Mouse (Mus musculus) lung, adult 2 months (tissue): Measurements from ENCODE around the gene Cdk7. TPM values are rescaled to one million over a fixed set of nuclear protein-coding genes. Genes with fewer than 3 reads are reported as not detected.

Experiments
- DNase-seq: peaks from one replicate; pipeline ENCODE4 v3.0.0; 2022
- H3K4me1 ChIP-seq: fragments of 200-500 bp; 2 replicates; pipeline ENCODE4 v1.6.1; 2011; ENCODE audit warnings: low read length; ENCODE audit not compliant: control insufficient read depth, insufficient read depth
- H3K4me3 ChIP-seq: fragments of 200-500 bp; replicated peaks from 2 replicates; pipeline ENCODE3; 2011; ENCODE audit warnings: low read depth, mild to moderate bottlenecking, control low read depth, low read length; ENCODE audit errors: extremely low read depth
- CTCF ChIP-seq: fragments of 200-500 bp; IDR thresholded peaks from 2 replicates; pipeline ENCODE4 v1.5.1; 2011; ENCODE audit warnings: mild to moderate bottlenecking, low read length, control low read depth; ENCODE audit not compliant: insufficient read depth
- POLR2A ChIP-seq: fragments of 200-500 bp; IDR thresholded peaks from 2 replicates; pipeline ENCODE4 v1.6.1; 2011; ENCODE audit warnings: low read depth, mild to moderate bottlenecking, control low read depth, low read length, borderline replicate concordance; ENCODE audit errors: extremely low read depth
- WGBS: fragments of 180-500 bp; shearing (Covaris S2); methylation state at CpG from one replicate; pipeline ENCODE4 v1.1.7; 2018; 5-methylcytosine and 5-hydroxymethylcytosine counted together
- polyA plus RNA-seq: library from polyadenylated mRNA; depleted of rRNA; stranded (reverse); fragments of >200 nt; gene quantifications from 2 replicates; pipeline ENCODE4 v1.2.3, GENCODE M21; 2012; rRNA removed

The Cdk7 gene
- polyA plus RNA-seq: 8.9 and 12.8 TPM in 2 replicates

DNA sequence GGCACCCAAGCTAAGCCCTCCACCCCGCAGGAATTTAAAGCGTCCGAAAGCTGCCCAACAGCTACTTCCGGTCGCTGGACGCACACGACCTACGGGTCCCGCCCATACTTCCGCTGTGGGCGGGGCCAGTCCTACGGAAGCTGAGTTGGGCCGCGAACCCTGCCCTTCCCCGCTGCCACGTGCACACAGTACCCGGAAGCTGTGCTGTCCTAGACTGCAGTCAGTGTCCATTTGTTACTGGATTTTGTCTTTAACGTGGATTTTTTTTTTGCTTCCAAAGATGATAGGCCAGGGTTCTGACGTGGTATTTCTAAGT, at the start of gene Cdk7:
TSS of gene Cdk7 (minus strand) at position 79 of the 316 bp plus-strand sequence.
- Histone ChIP-seq H3K4me3 (peak within 1 kb of the TSS; percentile 69), H3K4me1 (peaks cover 3% of the 10 kb centered on the region; the same call in 1 of the 2 replicates)
- under 1% methylated on average over 19 of the region's 19 CpGs for WGBS
- DNase-seq: peak; percentile 91
- TF ChIP-seq POLR2A: peak; percentile 69; the same call in 1 of the 2 replicates
- no peak for TF ChIP-seq CTCF

DNA sequence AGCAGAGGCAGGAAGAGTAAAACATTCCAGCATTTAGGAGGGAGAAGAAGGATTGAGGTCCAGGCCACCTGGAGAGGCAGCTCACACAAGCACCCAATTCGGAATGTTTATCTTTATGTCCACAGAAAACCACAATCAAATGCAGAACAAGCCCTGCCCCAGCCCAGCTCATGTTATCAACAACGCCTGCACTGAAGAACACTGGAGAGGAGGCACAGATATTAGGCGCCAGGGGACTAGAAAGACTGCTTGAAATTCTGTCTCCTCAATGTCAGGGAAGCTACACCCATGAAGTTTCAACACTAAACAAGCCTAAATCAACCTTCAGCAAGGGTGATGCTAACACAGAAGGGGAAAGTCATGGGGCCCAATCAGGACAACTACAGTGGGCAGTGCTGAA, 46.8 kb upstream of the Cdk7 start:
- WGBS: 61% methylated on average over 3 of the region's 3 CpGs
- TF ChIP-seq CTCF: no peak
- no peak for TF ChIP-seq POLR2A
- DNase-seq: no peak
- Histone ChIP-seq H3K4me1 (peaks cover 2% of the 10 kb centered on the region; the same call in 1 of the 2 replicates), H3K4me3 (no peak overlapping the region)

DNA sequence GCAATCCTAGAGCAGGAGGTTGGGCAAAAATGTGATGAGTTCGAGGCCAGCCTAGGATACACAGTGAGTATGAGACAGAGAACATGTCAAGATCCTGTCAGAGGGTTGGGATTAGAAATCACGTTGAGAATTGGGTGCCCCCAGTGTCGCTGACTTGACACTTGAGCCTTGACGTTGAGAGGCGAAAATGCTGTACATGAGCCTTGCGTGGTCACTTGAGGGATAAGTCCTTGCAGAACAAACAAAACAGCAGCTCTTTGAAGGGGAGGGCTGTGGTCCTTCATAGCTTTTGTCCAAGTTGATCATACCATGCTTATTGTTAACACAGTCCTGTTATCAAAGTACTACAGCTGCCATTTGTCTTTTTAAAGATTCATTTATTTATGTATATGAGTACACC, 46.0 kb upstream of the Cdk7 start:
- no peak for DNase-seq
- Histone ChIP-seq H3K4me1 (peaks cover 2% of the 10 kb centered on the region; the same call in 1 of the 2 replicates), H3K4me3 (no peak overlapping the region)
- TF ChIP-seq CTCF (no peak), POLR2A (no peak)
- 55% methylated on average over 6 of the region's 6 CpGs for WGBS

DNA sequence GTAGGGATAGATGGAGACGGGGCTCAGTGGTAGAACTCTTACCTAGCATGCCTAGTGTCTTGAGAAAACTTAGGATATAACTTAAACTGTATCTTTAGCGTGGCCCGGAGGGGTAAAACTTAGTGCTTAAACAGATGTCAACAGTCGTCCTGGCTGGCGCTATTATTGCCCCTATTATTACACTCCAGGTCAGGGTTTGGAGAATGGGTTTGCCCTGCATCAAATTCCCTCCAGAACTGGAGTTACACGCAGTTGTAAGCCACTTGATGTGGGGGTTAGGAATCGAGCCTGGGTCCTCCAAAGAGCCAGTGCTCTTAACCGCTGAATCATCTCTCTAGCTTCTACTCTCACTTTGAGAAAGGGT, 45.3 kb upstream of the Cdk7 start:
- no peak for DNase-seq
- TF ChIP-seq CTCF (no peak), POLR2A (no peak)
- 8% methylated on average over 8 of the region's 8 CpGs for WGBS
- Histone ChIP-seq H3K4me1 (peaks cover 2% of the 10 kb centered on the region; the same call in 1 of the 2 replicates), H3K4me3 (peak overlapping the region; percentile 67)

DNA sequence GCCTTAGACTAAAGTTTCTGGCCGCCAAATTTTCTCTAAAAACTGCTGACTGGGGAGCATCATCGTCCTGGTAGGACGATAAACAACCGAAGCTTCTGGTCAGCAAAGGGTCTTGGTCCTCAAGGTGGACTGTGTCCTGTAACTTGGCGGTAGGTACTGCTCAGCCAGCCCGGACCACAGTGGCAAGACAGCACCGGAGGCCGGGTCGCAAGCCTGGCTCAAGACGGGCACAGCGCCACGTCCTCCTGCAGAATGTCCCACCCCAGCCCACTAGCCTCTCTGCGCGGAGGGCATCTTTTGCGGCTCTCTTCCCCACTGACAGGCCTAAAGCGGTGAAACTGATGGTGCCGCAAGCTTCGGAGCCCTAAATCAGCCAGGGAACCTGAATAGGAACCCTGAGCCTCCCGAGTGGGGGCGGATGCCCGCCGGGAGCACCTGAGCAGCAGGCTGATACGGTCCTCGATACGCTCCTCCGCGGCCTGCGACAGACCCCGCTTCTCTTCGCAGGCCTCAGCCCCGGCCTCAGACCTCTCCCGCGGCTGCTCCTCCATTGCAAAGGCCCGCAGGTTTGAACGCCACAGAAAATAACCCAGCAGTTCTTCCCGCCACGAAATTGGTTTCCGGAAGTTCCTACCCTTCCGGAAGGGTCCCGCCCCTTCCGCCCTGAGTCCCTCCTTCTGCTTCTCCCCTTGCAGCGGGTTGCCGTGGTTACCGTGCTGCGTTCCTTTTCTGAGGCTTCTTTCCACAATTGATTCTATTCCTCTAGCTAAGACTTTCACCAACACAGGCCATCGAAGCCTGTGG, 44.7 kb upstream of the Cdk7 start, which contains the start of gene Cenph:
TSS of gene Cenph (minus strand) at position 648 of the 804 bp plus-strand sequence.
- DNase-seq: peak; percentile 80
- Histone ChIP-seq H3K4me3 (peak within 1 kb of the TSS; percentile 67), H3K4me1 (peaks cover 2% of the 10 kb centered on the region; the same call in 1 of the 2 replicates)
- under 1% methylated on average over 46 of the region's 46 CpGs for WGBS
- TF ChIP-seq CTCF: no peak
- peak; percentile 30; the same call in 1 of the 2 replicates for TF ChIP-seq POLR2A

DNA sequence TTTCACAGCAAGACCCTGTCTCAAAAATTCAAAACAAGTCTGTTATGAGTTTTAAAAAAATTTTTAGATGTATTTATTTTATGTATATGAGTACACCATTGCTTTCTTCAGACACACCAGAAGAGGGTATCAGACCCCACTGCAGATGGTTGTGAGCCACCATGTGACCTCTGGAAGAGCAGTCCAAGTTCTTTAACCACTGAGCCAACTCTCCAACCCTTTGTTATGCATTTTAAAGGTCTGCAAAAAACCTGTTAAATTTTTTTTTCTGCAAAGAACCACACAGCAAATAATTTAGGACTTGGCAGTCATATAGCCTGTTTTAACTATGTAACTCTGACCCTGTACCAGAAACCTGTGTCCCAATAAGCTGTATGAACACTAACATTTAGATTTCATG, 44.0 kb upstream of the Cdk7 start:
- H3K4me1 ChIP-seq: peaks cover 2% of the 10 kb centered on the region; the same call in 1 of the 2 replicates
- H3K4me3 ChIP-seq: no peak overlapping the region
- TF ChIP-seq CTCF (no peak), POLR2A (no peak)
- no peak for DNase-seq

DNA sequence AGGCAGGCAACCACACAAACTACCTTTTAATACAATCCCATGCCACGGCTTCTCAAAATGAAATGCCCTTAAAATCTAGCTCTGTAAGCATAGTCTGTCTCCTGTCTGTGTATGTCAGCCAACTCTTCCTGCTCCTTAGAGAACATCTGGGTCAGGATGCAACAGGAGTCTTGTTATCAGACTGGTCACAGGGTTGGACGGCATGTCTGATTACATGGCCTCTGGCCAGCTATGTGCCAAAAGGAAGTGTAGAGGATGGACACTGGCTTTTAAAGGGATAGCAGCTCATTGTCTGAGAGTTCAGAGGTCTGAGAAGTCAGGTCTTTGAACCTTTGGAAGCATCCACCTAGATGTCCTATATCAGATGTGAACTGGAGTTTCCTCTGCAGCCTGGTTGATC, 24.6 kb upstream of the Cdk7 start:
- no peak for TF ChIP-seq CTCF
- TF ChIP-seq POLR2A: no peak
- WGBS: 47% methylated on average over 2 of the region's 2 CpGs
- Histone ChIP-seq H3K4me1 (no peaks in the 10 kb centered on the region), H3K4me3 (no peak overlapping the region)
- DNase-seq: peak; percentile 8

DNA sequence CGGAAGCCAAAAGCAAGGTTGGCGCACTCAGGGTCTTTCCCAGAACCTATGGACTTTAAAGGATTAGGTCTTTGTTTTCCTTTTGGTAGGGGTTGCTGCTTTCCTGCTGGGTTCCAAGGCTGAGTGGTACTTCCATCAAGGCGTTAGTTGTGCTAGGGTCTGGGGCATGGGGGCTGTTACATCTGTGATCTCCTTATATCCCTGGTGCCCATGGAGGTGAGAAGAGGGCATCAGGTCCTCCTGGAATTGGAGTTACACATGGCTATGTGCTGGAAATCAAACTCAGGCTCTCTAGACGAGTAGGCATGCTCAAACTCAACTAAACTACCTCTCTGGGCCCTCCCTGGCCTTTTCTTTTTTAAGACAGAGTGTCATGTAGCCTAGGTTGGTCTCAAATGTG, 23.4 kb upstream of the Cdk7 start:
- H3K4me3 ChIP-seq: no peak overlapping the region
- TF ChIP-seq CTCF: no peak
- 72% methylated on average over 4 of the region's 4 CpGs for WGBS

DNA sequence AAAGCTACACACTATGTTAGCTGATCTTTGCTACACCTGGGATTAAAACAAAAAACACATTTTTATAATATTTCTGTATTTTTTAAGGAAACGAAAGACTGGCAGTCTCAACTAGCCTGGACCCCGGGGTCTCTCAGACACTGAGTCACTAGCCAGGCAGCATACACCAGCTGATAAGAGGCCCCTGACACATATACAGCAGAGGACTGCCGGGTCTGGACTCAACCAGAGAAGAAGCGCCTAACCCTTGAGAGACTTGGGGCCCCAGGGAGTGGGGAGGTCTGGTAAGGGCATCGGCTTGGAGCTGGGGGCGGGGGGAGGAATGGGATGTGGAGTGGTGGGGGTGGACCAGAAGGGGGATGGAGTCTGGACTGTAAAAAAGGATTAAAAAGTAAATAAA, 22.3 kb upstream of the Cdk7 start:
- 84% methylated on average over 6 of the region's 6 CpGs for WGBS
- DNase-seq: no peak
- no peak overlapping the region for H3K4me3 ChIP-seq
- TF ChIP-seq CTCF (no peak), POLR2A (no peak)
- no peaks in the 10 kb centered on the region for H3K4me1 ChIP-seq

More for the DNA sequence above, 23.4 kb upstream of the Cdk7 start:
- no peak for DNase-seq
- H3K4me1 ChIP-seq: no peaks in the 10 kb centered on the region

DNA sequence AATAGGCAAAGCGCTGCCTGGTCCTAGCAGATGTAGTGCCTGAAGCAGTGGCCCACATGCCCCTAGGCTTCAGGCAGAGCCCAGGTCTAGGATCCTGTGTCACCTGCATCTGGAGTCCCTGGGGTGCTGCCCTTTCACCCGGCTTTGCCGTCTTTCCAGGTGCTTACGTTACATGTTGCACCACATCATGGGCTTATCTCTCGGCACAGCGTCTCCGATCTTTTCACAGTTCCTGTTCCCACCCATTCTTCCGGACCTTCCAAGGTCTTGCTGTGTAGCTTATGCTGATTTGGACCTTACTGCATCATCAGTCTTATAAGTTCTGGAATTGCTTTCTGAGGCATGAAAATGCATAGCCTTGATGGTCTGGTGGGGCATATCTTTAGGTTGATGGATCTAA, 21.8 kb upstream of the Cdk7 start:
- TF ChIP-seq POLR2A (no peak), CTCF (no peak)

More for the DNA sequence above, 21.8 kb upstream of the Cdk7 start:
- no peak for DNase-seq
- 66% methylated on average over 8 of the region's 8 CpGs for WGBS
- H3K4me3 ChIP-seq: no peak overlapping the region
- H3K4me1 ChIP-seq: no peaks in the 10 kb centered on the region
